Mouse (Mus musculus): ENCODE measurements at regions not wholly inside any gene's neighbourhood (a gene's known extent, or its start where the extent isn't known, plus 50 kb on each side); places are given as distances from the start of the nearest gene placed in this dataset.
"Not testable (repeated sequence)": the region's sequence is repeated elsewhere in the genome, so short reads cannot be mapped to it uniquely, and the experiment has no call there.

DNA sequence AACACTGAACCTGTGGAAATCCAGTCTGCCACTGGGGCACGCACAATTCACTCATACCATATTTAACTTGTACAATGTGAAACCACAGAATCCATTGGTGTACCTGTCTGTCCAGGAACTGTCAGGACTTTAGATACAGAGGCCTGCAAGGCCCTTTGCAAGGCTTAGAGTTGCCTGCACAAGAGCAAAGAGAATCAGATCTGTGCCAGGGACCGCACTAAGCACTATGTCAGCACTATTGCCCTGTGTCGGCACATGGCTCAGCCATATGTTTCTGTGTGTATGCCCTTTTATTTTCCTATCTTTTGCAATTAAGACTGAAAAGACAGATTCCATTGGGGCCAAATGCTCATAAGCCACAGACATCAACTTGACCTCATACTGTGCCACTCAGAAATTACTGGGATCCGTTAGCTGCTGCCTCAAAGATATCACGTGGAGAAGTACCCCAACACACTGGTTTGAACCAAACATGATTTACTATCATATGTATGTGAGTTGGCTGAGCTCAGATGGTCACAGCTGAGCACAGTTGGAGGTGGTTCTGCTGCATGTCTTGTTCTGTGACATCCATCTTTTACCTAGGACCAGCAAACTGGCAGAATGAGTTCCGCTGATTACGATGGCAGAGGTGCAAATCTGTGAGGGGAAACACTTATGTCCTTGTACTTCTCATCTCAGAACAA, 181.7 kb upstream of the Prkcq start:
- DNase-seq (ENCODE audit: low read depth, low spot score), result no peak

DNA sequence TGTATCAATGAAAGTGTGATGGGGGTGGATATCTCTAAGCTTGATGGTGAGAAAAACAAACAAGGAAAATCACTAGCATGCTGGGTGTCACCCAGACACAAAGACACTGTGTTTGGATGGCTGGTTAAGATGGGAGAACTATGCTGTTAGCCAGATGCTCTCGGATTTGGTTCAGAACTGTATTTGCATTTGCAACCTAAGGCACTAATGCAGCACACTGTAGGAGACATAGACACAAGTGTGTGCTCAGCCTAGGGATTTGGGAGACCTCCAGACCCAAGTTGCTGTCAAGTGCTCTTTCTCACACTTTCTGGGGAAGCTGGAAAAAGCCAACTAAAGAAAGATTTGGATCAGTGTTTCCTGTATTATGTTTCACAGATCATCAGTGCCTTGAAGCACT, 173.1 kb upstream of the Prkcq start:
- DNase-seq (ENCODE audit: low read depth, low spot score), result no peak

DNA sequence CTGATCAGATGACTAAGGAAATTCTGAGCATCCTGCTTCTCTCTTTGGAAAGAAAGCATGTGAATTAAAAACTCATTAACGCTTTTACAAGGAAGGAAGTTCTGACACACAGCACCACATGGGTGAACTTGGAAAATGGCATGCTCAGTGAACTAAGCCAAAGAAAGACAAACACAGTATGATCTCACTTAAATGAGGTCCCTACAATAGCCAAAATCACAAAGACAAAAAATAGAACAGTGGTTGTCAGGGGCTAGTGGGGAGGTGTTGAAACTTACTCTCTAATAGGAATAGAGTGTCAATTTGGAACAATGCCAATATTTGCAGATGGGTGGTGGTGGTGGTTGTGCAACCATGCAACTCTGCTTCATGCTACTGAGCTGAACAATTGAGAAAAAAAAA, 172.7 kb upstream of the Prkcq start:
- DNase-seq (ENCODE audit: low read depth, low spot score), result no peak

DNA sequence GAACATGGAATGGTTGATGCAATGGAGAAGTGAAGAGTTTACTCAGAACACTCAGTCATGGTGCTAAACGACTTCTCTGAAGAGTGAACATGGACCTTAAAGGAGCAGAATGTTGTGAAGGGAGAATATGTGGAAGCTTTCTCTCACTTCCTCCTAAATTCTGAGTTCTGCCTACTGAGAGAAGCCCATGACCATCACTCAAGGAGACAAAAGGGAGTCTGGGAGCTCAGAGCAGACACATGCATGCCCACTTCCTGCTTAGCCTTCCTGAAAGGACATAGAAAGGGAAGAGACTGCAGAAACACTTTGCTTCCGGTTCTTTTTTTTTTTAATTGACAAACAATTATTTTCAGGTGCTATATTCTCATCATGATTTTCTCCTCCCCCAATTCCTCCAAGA, 166.1 kb upstream of the Prkcq start:
- no peak for DNase-seq (ENCODE audit: low read depth, low spot score)

DNA sequence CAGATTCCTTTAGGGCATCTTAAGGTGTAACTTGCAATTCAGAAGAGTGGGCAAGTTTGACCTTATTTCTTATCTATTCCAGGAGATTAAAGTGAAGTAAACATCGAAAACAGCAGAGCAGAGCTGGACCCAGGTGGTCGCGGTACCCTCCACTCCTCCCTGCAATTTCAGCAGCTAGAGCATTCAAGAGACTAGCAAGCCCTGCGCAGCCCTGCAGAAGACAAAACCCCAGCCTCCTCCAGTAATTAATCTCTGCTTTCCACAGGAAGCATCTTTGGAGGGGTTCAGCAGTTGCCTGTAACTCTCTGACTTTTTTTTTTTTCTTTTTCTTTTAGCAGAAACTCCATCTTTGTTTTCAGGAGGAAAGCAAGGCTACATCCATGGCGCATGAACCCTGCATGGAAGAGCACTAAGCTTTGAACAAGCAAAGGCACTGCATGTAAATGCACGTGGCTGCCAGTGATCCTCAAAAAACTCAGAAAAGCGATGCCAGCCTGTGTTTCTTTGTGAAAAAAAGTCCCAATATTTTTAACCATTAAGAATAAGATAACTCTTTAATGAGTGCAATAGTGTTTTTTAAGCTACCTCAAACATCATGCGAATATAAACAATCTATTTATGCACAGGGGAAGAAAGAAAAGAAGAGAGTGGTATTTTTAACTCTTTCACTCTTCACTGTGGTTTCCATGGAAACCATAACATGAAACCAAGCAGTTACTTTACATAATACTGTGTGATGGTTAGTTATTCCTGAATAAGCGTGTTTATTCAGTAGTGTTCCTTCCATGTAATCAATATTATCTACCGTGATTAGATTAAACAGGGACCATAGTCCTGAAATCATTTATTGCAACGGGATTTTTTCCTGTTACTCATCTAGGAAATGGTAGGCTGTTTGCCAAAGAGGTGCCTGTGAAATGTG, 160.6 kb upstream of the Prkcq start:
- DNase-seq (ENCODE audit: low read depth, low spot score), result no peak

DNA sequence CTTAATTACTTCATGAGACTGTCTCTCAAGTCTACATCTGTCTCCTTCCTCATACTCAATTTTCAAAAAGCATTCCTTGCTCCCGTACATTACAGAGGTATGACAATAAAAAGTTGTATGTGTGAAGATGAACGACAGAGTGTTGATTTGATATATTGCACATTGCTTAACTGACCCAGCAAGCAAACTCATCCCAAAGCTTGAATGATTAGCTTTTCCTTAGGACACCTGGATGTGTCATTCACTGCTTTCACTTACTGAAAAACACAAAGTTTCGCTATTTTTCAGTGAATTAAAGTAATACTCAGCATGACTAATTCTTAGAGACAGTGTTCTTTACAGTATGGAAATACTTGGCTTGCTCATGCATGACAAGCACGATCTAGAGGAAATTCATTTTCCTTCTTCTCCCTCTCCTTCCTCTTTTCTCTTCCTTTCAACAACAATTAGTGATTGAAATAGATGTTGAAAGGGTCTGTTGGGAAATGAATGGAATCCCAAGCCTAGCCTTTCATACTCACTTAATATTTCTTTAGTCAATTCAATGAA, 159.5 kb upstream of the Prkcq start:
- DNase-seq (ENCODE audit: low read depth, low spot score), result no peak

DNA sequence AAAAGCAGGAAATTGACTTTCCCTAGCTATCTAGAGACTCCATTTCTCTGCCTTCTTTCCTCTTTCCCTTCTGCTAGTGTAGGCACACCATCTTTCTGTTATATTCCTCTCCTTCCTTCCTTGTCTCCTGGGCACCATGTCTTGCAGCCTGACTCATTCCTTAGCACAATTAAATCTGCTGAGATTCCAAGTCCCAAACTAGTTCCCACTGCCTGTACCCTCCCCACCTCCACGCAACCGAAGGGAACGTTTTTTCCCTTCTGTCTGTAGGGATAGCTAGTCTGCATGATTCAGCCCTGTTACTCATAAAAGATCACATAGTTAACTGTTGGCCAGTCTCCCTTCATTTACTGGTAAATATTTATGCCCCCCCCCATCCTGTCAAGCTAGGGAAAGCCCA, 158.8 kb upstream of the Prkcq start:
- no peak for DNase-seq (ENCODE audit: low read depth, low spot score)

DNA sequence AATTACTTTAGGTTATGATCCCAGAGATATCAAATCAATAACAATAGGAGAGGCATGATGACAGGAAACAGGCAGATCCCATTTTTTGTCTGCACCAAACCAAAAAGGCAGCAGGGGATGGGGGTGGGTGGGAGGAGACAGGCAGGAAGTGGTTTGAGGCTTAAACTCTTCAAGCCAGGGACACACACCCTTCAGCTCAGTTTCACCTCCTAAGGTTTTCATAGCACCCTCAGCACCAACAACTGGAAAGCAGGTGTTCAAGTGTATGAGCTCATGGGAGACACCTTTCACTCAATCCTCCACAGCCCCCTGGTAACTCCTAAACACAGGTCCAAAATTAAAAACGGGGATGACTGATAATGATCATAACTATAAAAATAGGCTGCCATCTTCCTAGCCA, 155.5 kb upstream of the Prkcq start:
- no peak for DNase-seq (ENCODE audit: low read depth, low spot score)

DNA sequence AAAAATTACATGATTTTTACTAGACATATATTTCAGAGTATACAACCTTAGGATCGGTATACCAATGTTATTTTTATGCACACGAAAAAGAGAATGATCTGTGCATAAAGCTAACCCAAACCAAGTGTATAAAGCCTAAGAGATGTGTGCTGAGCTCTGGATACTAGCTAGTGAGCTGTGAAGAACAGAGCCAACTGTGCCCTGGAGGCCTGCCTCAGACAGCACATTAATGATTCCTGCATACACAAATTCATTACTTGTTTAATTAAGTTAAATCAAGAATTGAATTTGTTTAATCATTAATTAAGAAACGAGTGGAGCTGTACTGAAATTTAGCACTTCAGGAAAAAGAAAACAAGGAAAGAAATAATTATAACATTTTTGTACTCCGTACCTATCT, 139.0 kb upstream of the Prkcq start:
- DNase-seq (ENCODE audit: low read depth, low spot score), result no peak

DNA sequence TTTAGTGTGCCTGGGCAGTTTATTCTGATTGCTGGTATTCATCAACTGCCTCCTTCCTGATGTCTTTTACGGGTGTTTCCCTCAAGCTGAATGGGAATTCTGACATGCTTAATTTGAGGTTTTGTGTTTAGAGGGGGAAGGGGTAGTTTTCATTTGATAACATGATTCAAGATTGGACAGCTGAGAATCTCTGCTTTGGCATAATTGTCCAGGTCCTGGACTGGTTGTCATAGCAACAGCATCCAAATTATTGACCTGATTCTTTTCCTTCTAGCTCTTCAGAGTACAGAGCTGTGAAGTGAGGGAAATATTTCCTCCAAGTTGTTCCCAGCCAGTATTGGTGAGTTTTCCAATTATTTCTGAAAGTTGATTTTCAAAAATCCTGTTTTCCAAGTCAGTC, 137.7 kb upstream of the Prkcq start:
- no peak for DNase-seq (ENCODE audit: low read depth, low spot score)

DNA sequence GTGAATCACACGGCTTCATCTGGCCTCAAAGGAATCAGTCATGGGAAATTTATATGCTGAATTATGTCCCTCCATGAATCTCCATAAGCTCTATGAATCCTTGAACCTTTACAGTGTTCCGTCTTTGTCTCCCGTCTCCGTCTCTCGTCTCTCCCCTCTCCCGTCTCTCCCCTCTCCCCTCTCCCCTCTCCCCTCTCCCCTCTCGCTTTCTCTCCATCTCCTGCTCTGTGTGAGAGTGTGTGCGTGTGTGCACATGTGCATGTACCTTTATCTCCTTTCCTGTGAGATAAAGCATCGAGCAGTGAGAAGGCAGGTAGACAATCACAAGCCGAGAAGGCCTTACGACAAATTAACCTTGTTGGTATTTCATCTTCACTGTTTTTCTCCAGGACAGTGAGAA, 134.6 kb upstream of the Prkcq start:
- no peak for DNase-seq (ENCODE audit: low read depth, low spot score)

DNA sequence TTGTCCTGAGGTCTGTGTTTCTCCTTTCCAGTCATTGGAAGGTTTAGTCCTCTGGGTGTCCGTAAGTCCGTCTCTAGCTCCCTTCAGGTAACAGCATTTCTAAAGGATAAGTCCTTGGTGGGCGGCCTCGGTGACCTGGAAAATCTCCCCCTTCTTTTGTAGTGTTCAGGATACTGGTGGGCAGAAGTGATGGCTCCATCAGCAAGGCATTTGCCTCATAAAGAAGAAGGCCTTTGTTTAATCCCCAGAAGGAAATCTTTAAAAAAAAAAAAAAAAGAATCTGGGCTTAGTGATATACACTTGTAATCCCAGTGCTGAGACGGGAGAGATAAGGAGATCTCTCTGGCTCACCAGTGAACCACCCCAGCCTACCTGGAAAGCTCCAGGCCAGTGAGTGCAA, 133.5 kb upstream of the Prkcq start:
- DNase-seq (ENCODE audit: low read depth, low spot score), result no peak

DNA sequence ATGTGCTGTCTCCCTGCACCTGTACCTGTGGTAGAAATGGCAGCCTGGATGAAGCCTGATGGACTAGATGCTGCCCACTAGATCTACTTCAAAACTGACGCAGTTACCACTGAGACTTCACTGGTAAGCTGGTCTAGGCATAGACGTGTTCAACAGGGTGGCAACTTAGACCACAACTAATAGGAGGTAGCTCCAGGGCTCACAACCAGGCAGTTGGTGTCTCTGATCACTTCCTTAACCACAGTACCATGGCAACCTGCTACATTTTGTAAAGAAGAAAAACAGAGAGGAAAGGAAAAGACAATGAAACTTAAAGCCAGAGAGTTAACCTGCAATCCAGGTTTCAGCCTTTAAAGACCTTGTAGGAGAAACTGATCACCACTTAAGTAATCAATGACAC, 131.9 kb upstream of the Prkcq start:
- DNase-seq (ENCODE audit: low read depth, low spot score), result no peak

DNA sequence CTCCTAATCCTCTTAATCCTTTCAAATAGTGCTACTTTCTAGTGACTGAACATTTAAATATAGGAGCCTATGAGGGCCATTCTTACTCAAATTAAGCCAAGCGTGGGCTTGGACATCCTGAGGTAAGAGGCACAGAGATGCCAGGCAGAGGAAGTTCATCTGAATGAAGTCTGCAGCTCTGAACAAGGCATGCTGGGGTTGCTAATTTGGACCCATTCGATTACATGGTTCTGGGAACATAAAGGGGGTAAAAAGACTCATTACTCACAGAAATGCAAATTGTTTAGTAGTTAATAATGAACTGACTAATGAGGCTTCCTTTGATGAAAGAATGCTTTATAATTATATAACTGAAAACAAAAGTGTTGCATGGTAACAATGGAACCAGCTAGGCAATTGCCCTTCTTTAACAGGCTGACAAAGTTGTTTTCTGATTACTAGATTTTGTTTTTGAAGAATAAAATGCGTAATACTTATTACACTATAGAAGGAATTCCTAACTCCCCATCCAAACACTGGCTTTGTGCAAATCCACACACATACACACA, 127.1 kb upstream of the Prkcq start:
- DNase-seq (ENCODE audit: low read depth, low spot score), result no peak

DNA sequence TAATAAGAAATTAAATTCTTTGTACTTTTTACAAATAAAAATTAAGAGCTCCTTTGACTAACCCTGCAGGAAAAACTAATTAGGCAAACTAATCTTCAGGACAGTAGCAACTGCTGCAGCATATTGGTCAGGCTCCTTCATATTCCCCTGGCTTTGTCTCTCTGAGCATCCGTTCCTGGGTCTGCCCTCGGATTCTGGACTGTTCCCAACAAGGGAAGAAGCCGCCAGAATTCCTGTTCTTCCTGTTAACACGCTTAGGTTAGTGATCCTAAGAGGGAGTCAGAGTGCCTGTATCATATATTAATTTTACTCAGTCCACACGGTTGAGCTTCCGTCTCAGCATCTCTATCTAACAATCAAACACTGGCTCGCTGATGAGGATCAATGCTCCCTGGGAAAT, 120.3 kb upstream of the Prkcq start:
- no peak for DNase-seq (ENCODE audit: low read depth, low spot score)

DNA sequence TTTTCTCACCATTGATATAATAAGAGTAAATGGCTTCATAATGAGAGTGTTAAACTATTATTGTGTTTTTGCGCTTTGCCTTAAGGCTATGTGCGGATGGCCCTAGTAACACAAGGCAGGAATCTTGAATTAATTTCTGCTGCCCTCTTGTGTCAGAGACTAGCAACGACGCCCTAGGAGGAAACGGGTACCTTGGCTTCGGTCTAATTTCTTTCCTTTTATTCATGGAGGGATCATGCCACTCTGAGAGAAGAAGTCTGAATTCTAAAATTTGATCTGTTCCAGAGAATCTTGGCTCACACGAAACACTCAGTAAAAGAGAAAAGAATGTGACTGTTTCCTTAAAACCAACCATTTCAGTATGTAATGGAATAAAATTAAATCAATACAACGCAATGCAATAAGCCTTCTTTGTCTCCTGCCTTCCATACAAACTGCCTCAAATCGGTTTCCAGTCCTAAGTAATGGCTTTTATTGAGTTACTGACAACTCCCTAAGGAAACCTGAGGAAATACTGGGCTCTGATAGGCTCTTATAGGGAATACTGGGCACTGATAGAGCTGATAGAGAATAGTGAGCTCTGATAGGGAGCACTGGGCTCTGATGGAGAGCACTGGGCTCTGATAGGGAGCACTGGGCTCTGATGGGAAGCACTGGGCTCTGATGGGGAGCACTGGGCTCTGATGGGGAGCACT, 112.0 kb upstream of the Prkcq start:
- peak; percentile 22 for DNase-seq (ENCODE audit: low read depth, low spot score)

DNA sequence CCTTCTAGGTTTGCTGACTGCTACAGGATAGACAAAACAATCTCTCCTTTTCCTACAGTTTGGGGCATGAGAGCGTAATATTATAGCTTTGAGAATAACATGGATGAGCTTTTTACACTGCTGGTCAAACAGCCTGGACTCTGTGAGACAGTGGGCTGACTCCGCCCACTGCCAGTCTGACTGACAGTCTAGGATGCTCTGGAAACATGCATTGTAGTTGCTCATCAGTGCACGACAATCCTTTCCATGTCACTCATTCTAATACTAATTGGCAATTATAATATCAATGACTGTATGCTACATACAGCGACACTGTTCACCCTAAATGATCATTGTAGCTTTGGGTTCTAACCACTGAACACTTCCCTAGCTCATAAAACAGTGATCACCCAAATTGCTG, 104.5 kb upstream of the Prkcq start:
- DNase-seq (ENCODE audit: low read depth, low spot score), result no peak

DNA sequence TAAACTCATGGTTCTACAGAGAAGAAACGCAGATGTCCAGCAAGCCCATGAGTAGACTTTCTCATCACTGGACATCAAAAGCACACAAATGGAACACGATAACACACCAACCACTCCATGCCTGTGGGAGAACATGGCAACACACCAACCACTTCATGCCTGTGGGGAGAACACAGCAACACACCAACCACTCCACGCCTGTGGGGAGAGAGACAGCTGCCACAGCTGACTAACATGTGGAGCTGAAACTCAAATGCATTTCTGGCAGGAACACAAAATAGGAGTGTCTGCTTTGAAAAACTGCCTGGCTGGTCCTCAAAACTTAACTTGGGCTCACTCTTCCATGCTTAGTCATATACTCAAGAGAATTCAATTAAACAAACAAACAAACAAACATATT, 88.4 kb upstream of the Prkcq start:
- DNase-seq (ENCODE audit: low read depth, low spot score), result no peak

DNA sequence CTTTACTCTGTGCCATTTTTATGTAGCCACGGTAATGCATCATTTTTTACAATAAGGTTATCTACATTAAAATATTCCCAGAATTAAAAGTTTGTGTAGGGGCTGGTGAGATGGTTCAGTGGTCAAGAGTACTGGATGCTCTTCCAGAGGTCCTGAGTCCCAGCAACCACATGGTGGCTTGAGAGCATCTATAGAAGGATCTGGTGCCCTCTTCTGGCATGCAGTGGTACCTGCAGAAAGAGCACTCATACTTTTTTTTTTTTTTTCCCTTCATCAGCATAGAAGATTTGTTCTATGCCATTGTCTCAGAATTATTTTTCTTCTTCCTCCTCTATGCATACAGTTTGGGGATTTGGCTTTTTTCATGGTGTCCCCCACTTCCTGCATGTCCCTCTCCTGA, 84.9 kb upstream of the Prkcq start:
- DNase-seq (ENCODE audit: low read depth, low spot score), result peak; percentile 3

DNA sequence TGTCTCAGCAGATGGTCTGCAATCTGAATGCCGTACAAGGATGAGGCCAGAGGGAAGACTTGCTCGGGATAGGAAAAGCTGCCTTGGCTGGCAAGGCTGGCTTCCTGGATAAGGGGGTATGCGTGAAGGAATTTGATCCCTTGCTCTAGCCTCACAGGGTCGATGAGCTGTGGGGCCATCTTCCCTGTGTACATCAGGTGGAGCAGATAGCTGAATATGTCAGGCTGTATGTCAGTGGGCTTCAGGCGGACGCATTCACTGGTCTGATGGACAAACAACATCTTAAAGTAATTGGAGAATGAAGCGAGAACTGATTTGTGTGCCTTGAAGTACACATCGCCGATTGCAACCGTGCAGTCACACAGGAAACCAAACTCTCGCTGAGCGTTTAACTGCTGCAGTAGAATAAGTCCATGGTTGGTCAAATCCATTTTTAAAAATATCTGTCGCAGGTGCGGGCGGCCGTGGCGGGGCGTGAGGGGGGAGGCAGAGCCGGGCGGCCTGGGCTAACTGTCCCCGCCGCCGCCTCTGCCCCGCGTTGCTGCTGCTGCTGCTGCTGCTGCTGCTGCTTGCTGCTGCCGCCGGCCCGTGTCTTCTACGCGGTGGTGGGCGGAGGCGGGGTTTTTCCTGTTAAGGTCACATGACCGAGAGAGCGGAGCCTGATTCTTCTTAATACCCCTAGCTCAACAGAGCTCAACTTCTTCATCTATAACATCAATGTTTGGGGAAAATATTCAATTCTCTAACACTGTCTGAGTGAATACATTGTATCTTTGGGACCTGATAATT, 71.9 kb upstream of the Prkcq start:
- DNase-seq (ENCODE audit: low read depth, low spot score), result not testable (repeated sequence)

DNA sequence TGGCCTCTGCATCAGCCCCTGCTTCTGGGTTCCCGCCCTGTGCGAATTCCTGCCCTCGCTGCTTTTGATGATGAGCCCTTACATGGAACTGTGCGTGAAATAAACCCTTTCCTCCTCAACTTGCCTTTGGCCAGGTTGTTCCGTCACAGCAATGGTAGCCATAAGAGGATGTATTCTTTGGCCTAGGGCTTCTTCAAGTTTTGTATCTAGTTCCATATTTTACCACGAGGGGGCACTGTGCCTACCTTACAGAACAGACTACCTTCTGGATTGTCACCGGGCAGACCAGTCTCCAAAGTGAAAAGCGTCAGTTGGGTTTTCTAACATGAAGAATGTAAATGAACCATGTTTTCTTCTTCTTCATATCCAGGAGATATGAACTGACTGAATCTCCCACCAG, 58.7 kb upstream of the Prkcq start:
- DNase-seq (ENCODE audit: low read depth, low spot score), result peak; percentile 28
